Mouse (Mus musculus) gastrocnemius, postnatal 14 days (tissue): ENCODE results near the gene Faf1. TPM values are rescaled to one million over a fixed set of nuclear protein-coding genes. Genes with fewer than 3 reads are reported as not detected.

ENCODE experiments used
- DNase-seq: peaks from one replicate; pipeline ENCODE4 v3.0.0; 2021; ENCODE audit warnings: mixed read lengths
- intact Hi-C: fragments of 180-260 bp; cut with DNase I; formaldehyde crosslinking; loops from one replicate; pipeline ENCODE4 v1.15.1; 2025; ENCODE audit warnings: low total_unique reads
- total RNA-seq, 2 experiments: library from RNA; stranded (reverse); gene quantifications; 2 replicates each; pipeline ENCODE4 v1.2.3; 2021

Gene Faf1
- total RNA-seq, 2 experiments from 2014 or later: 23.1 to 23.6 TPM

DNA sequence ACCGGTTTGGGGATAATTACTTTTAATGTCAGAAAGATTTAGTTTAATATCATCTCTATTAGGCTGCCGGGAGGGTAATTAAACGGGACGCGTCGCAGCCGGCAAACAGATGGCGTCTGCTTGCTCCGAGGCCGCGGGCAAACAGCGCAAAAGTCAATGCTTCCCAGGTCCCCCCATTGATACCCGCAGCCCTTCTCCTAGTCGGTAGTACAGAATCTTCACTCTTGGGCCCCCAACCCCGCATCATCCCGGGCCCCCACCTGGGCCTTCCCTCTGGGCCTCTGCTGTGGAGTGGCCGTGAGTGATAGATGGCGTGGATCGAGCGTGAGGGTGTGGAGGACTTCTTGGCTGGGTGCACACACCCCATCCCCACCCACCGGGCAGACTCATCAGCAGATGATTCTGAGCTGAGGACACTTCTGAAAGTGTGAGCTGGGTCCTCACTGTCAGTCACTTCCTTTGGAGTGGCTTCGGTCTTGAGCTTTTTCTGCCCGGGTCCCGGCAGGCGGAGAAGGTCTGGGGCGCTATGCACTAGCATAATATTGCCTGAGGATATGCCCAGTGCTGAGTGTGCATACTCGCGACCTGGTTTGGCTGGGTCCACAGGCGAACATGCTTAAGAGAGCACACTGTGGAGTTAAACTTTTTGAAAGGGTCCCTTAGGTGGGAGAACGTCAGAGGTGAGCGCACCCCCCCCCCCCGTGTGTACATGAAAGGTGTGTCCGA is 298.4 kb downstream of the Faf1 start:
- intact Hi-C loops: no loop called here

GRCm38 (mm10) chr4:109975381-109976240 is 299.2 kb downstream of the Faf1 start:
- no peak for DNase-seq
- intact Hi-C loops: no loop called here

More for the DNA sequence above, 298.4 kb downstream of the Faf1 start:
- no peak for DNase-seq

GRCm38 (mm10) chr4:109976273-109977147 is 300.1 kb downstream of the Faf1 start:
- DNase-seq: no peak
- intact Hi-C loops: no loop called here

- intact Hi-C loops: no loop called here
- peak; percentile 14 for DNase-seq
Measured at GRCm38 (mm10) chr4:109977148-109978067, 301.0 kb downstream of the Faf1 start, which contains the start of gene Dmrta2. Dmrta2 (plus strand) TSS chr4:109978053.

GRCm38 (mm10) chr4:109978068-109978857 is 301.9 kb downstream of the Faf1 start:
- intact Hi-C loops: no loop called here
- DNase-seq: no peak

DNA sequence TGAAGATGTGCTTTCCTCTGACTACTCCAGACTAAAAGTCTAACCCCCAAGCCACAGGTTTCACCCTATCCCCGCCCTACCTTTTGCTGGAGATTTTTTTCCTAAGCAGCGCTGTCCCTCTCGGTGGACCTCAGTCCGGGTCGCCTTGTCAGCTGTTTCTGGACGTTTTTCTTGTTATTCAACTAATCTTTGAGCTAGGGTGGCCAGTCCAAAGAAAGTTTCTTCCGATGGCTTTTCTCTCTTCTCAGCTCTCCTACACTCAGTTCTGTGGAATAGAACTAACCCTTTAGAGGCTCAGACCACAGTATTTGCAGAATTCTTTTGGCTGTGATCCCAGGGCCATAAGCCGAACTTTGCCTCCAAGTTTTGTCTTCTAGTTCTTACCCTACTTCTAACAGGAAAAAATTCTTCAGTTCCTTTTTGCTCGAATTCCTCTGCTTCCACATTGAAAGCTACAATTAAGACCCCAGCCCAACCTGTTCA is 302.5 kb downstream of the Faf1 start:
- no peak for DNase-seq
- intact Hi-C loops: no loop called here

DNA sequence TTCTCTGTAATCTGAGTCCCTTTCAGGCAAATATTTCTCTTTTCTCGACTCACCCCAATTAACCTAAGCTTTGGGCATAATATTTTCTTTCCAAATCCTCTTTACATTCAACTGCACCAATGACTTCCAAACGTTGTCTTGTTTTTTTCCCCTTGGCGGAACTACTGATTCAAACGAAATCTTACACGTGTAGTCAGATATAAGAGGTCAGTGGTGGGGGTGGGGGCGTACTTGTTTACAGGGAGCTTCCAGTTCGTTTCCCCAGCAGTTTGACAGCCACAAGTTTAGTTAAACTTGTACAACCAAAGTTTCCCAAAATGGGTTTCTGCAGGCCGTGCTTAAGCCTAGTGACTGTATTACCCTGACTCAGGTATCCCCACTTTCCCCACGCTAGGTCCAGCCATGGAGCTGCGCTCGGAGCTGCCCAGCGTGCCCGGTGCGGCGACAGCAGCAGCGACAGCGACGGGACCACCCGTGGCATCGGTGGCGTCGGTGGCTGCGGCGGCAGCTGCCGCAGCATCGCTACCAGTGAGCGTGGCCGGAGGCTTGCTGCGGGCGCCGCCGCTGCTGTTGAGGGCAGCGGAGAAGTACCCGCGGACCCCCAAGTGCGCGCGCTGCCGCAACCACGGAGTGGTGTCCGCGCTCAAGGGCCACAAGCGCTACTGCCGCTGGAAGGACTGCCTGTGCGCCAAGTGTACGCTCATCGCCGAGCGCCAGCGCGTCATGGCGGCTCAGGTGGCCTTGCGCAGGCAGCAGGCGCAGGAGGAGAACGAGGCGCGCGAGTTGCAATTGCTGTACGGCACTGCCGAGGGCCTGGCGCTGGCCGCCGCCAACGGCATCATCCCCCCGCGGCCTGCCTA is 303.3 kb downstream of the Faf1 start:
- DNase-seq: no peak
- intact Hi-C loops: no loop called here

- intact Hi-C loops: no loop called here
- DNase-seq: no peak
Measured at GRCm38 (mm10) chr4:109980321-109981082, 304.1 kb downstream of the Faf1 start.

DNA sequence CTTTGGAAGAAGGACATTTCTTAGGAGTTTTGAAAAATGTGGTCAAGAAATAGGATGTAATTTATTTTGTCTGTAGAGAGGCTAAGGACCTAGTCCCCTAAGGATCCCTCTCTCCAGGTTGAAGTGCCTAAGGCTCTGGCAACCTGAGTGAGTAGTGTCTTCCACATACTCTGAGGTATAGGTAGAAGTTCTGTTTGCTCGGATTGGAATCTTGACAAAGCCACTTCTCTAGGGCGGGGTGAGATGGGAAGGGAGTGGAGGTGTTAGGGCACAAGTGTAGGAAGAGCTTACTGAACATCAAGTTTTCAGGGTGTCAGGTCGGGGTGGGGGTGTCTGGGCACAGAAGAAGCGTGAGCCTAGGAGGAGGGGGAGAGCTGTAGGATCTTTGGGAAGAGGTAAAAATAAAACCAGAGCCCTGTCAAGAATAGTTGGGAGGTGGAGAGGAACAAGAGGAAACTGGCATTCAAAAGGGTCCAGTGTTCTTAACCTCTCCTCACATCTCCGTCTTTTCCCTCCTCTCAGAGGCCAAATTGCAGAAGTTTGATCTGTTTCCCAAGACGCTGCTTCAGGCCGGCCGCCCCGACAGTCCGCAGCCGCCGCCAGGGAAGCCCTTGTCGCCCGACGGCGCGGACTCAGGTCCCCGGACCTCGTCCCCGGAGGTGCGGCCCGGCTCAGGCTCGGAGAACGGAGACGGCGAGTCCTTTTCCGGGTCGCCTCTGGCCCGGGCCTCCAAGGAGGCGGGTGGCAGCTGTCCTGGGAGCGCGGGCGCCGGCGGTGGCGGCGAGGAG is 304.9 kb downstream of the Faf1 start:
- DNase-seq: peak; percentile 14
- intact Hi-C loops: no loop called here

DNA sequence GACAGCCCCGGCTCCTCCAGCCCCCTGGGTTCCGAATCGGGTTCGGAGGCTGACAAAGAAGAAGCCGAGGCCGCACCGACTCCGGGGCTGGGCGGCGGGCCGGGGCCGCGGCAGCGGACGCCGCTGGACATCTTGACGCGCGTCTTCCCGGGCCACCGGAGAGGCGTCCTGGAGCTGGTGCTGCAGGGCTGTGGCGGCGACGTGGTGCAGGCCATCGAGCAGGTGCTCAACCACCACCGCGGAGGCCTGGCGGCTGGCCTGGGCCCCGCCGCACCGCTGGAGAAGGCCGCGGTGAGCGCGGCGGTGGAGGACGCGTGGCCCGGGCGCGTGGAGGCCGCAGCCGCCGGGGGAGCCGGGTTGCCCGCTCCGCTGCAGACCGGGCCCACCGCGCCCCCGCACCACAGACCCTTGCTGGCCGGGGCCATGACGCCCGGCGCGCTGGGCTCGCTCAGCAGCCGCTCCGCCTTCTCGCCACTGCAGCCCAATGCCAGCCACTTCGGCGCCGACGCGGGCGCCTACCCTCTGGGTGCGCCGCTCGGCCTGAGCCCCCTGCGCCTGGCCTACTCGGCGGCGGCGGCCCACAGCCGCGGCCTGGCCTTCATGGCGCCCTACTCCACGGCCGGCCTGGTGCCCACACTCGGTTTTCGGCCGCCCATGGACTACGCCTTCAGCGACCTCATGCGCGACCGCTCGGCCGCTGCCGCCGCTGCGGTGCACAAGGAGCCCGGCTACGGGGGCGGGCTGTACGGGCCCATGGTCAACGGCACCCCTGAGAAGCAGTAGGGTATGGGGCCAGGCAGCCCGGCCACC is 305.7 kb downstream of the Faf1 start:
- intact Hi-C loops: no loop called here
- no peak for DNase-seq

- DNase-seq: no peak
- intact Hi-C loops: no loop called here
Measured at GRCm38 (mm10) chr4:109982681-109983265, 306.4 kb downstream of the Faf1 start.

GRCm38 (mm10) chr4:109983281-109984001 is 307.1 kb downstream of the Faf1 start:
- intact Hi-C loops: no loop called here

GRCm38 (mm10) chr4:109984011-109984411 is 307.6 kb downstream of the Faf1 start:
- intact Hi-C loops: no loop called here

More at GRCm38 (mm10) chr4:109983281-109984001, 307.1 kb downstream of the Faf1 start:
- DNase-seq: no peak

More at GRCm38 (mm10) chr4:109984011-109984411, 307.6 kb downstream of the Faf1 start:
- no peak for DNase-seq
